Mouse (Mus musculus): ENCODE measurements around the gene Pck2. TPM values are rescaled to one million over a fixed set of nuclear protein-coding genes. Genes with fewer than 3 reads are reported as not detected.

The Pck2 gene
- polyA plus RNA-seq, 1 experiment from 2014 or later = 15.7 TPM

DNA sequence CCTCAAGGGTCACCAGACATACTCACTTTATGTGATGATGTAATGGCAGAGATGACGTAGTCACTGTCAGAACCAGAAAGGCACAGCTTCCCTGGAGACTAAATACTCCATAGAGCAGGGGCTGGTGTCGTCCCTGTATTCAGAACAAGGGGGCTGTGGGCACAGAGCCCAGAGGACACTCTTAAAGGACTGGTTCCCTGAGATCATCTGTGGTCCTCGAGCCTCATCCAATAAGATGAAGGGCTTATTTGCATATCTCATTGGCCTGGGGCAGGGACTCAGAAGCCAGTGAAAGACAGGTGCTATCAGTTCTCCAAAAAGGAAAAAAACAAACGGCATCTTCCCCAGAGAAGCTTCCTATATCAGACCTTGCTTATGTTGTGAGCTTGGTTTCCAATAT, 16.0 kb upstream of the Pck2 start:
- Histone ChIP-seq H3K36me3 (ENCODE audit: control insufficient read depth, insufficient read depth, low read length) (no peaks in the 10 kb centered on the region), H3K27ac (replicated peaks) (no peak overlapping the region), H3K4me1 (replicated peaks; ENCODE audit: control insufficient read depth, insufficient read depth) (no peaks in the 10 kb centered on the region), H3K9ac (ENCODE audit: low read length) (no peak overlapping the region), H3K9me3 (ENCODE audit: control insufficient read depth, low read length) (no peaks in the 10 kb centered on the region), H3K27me3 (ENCODE audit: control insufficient read depth, insufficient read depth, low read length) (no peaks in the 10 kb centered on the region), H3K4me2 (replicated peaks; ENCODE audit: low read depth) (no peak overlapping the region), H3K4me3 (ENCODE audit: low read depth, low read length) (no peak overlapping the region)
- 48% methylated on average over 4 of the region's 4 CpGs for WGBS
- DNase-seq (ENCODE audit: low spot score) (no peak), ATAC-seq (ENCODE audit: low FRiP score, low TSS enrichment) (no peak)
- no peak for TF ChIP-seq CTCF (IDR thresholded peaks at IDR 0.05; ENCODE audit: low read depth)

DNA sequence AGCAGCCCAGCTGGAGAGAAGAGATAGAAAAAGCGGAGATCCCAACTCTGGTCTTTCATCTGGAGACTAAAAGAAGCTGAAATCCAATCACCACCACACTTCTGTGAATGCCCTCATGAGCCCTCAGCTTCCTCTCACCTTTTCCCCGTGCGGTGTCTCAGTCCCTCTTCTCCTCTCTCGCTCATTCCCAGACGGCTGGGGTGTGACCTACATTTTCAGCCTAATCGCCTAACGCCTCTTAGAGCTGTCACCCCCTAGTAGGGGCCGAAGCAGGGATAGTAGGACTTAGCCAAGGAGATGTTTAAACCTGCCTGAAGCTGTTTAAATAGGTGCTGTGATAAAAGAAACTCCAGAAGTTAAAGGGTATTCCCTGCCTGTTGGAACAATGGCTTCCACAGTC, 15.3 kb upstream of the Pck2 start, which contains the start of gene Nrl:
Nrl (minus strand) TSS at position 197 of the 400 bp plus-strand sequence.
- WGBS = 17% methylated on average over 8 of the region's 8 CpGs
- no peak within 1 kb of the TSS for H3K27ac ChIP-seq (replicated peaks)

DNA sequence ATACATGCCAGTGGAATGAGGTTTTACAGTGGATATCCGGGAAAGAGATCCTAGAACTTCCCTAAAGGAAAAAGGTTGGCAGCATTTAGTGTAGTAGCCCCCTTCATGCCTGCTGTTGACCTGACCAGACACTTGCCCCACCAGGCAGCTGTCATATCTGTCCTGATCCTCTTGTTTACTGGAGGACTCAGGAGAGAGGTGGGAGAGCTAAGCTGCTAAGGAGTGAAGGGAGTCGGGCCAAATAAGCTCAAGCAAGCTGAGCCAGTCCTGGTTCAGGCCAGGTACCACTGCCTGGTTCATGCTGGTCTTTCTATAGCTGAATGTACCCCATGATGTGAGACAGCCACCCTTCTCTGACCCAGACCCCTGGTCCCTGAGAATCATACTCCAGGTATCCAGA, 13.4 kb upstream of the Pck2 start:
- H3K4me2 ChIP-seq (replicated peaks; ENCODE audit: low read depth) = no peak overlapping the region
- ATAC-seq (ENCODE audit: low FRiP score, low TSS enrichment) (no peak), DNase-seq (ENCODE audit: low spot score) (no peak)
- no peaks in the 10 kb centered on the region for H3K9me3 ChIP-seq (ENCODE audit: control insufficient read depth, low read length)
- no peaks in the 10 kb centered on the region for H3K36me3 ChIP-seq (ENCODE audit: control insufficient read depth, insufficient read depth, low read length)
- no peak overlapping the region for H3K9ac ChIP-seq (ENCODE audit: low read length)
- TF ChIP-seq CTCF (IDR thresholded peaks at IDR 0.05; ENCODE audit: low read depth) (no peak), EP300 (optimal IDR thresholded peaks at IDR 0.05) (no peak)
- H3K4me1 ChIP-seq (replicated peaks; ENCODE audit: control insufficient read depth, insufficient read depth) = no peaks in the 10 kb centered on the region
- no peaks in the 10 kb centered on the region for H3K27me3 ChIP-seq (ENCODE audit: control insufficient read depth, insufficient read depth, low read length)
- WGBS = 68% methylated on average over 2 of the region's 2 CpGs
- no peak overlapping the region for H3K27ac ChIP-seq (replicated peaks)
- H3K4me3 ChIP-seq (ENCODE audit: low read depth, low read length) = no peak overlapping the region

More for the DNA sequence above, 15.3 kb upstream of the Pck2 start, which contains the start of gene Nrl:
- Histone ChIP-seq H3K4me2 (replicated peaks; ENCODE audit: low read depth) (no peak within 1 kb of the TSS), H3K27me3 (ENCODE audit: control insufficient read depth, insufficient read depth, low read length) (no peaks in the 10 kb centered on the region), H3K9me3 (ENCODE audit: control insufficient read depth, low read length) (no peaks in the 10 kb centered on the region), H3K9ac (ENCODE audit: low read length) (no peak within 1 kb of the TSS), H3K4me3 (ENCODE audit: low read depth, low read length) (no peak within 1 kb of the TSS), H3K4me1 (replicated peaks; ENCODE audit: control insufficient read depth, insufficient read depth) (no peaks in the 10 kb centered on the region), H3K36me3 (ENCODE audit: control insufficient read depth, insufficient read depth, low read length) (no peaks in the 10 kb centered on the region)
- DNase-seq (ENCODE audit: low spot score) (no peak), ATAC-seq (ENCODE audit: low FRiP score, low TSS enrichment) (no peak)
- TF ChIP-seq EP300 (optimal IDR thresholded peaks at IDR 0.05) (no peak), CTCF (IDR thresholded peaks at IDR 0.05; ENCODE audit: low read depth) (no peak)

DNA sequence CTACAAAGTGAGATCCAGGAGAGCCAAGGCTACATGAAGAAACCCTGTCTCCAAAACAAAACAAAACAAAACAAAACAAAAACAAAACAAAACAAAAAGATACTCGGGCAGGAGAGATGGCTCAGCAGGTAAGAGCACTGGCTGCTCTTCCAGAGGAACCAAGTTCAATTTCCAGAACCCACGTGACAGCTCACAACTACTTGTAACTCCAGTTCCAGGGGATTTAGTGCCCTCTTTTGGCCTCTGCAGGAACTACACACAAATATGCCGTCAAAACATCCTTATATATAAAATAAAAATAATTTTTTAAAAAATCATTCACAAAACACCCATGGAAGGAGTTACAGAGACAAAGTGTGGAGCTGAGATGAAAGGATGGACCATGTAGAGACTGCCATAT, 12.1 kb upstream of the Pck2 start:
- Histone ChIP-seq H3K4me2 (replicated peaks; ENCODE audit: low read depth) (no peak overlapping the region), H3K9me3 (ENCODE audit: control insufficient read depth, low read length) (no peaks in the 10 kb centered on the region), H3K27me3 (ENCODE audit: control insufficient read depth, insufficient read depth, low read length) (no peaks in the 10 kb centered on the region), H3K9ac (ENCODE audit: low read length) (no peak overlapping the region), H3K36me3 (ENCODE audit: control insufficient read depth, insufficient read depth, low read length) (no peaks in the 10 kb centered on the region), H3K4me3 (ENCODE audit: low read depth, low read length) (no peak overlapping the region), H3K27ac (replicated peaks) (no peak overlapping the region), H3K4me1 (replicated peaks; ENCODE audit: control insufficient read depth, insufficient read depth) (no peaks in the 10 kb centered on the region)
- DNase-seq (ENCODE audit: low spot score) = peak; percentile 38
- ATAC-seq (ENCODE audit: low FRiP score, low TSS enrichment) = no peak
- peak; percentile 70 for TF ChIP-seq CTCF (IDR thresholded peaks at IDR 0.05; ENCODE audit: low read depth)
- TF ChIP-seq EP300 (optimal IDR thresholded peaks at IDR 0.05) = no peak
- WGBS = 22% methylated on average over 3 of the region's 3 CpGs

DNA sequence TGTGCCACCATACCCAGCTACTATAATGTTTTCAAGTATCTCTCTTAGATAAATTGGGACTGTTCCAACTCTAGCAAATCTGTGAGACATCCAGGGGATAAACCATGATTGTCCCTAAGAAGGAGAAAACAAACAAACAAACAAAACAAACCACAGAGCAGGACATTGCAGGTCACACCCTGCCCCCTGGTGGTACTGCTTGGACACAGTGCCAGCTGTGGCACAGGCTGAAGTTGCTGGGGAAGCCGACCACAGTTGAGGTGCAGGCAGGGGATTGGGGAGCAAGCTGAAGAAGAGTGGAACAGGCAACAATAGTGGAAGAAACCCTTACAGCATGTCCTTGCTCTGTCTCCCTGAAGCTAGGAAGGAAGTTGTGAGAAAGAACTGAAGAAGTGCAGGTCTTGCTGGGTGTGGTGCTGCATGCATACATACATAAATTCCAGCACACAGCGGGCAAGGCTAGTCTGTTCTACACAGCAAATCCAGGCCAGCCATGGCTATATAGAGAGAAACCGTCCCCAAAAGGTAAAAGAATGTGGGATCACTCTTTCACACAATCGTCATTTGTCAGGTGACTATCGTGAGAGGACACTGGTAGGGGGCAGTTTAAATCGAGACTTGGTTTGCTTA, 3.8 kb upstream of the Pck2 start:
- no peak for ATAC-seq (ENCODE audit: low FRiP score, low TSS enrichment)
- Histone ChIP-seq H3K27me3 (ENCODE audit: control insufficient read depth, insufficient read depth, low read length) (no peaks in the 10 kb centered on the region), H3K4me1 (replicated peaks; ENCODE audit: control insufficient read depth, insufficient read depth) (peaks cover 2% of the 10 kb centered on the region; the same call in 1 of the 2 replicates), H3K9ac (ENCODE audit: low read length) (no peak overlapping the region), H3K27ac (replicated peaks) (no peak overlapping the region), H3K9me3 (ENCODE audit: control insufficient read depth, low read length) (no peaks in the 10 kb centered on the region), H3K4me3 (ENCODE audit: low read depth, low read length) (no peak overlapping the region), H3K4me2 (replicated peaks; ENCODE audit: low read depth) (no peak overlapping the region), H3K36me3 (ENCODE audit: control insufficient read depth, insufficient read depth, low read length) (no peaks in the 10 kb centered on the region)
- DNase-seq (ENCODE audit: low spot score) = peak; percentile 58
- TF ChIP-seq CTCF (IDR thresholded peaks at IDR 0.05; ENCODE audit: low read depth) (peak; percentile 83), EP300 (optimal IDR thresholded peaks at IDR 0.05) (no peak)
- WGBS = 43% methylated on average over 6 of the region's 6 CpGs

DNA sequence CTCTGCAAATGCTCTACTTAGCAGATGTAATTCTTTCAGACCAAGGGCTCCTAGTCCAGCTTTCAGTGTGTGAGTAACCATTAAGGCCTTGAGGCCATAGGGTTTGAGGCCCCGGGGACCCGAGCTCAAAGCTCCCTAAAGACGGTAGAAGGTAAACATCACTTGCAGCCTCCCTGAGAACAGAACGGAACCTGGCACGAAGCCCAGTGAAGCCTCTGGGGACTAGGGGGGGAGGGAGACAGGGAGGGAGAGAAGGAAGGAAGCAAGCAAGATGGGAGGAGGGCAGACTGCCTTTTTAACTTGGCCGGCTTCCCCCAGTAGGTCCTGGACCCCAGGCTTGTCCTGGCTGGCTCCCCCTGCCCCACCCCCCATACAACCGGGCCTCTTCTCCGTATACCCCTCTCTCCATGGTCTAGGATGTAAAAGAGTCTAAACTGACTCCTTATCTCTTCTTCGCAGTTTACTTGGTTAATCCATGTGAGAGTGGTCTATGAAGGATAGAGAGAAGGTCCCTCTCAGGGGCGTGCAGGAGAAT, 788 bp downstream of the Pck2 start:
- 2% methylated on average over 10 of the region's 10 CpGs for WGBS

More for the DNA sequence above, 788 bp downstream of the Pck2 start:
- peaks cover 2% of the 10 kb centered on the region; the same call in 1 of the 2 replicates for H3K4me1 ChIP-seq (replicated peaks; ENCODE audit: control insufficient read depth, insufficient read depth)
- ATAC-seq (ENCODE audit: low FRiP score, low TSS enrichment) (peak; percentile 59), DNase-seq (ENCODE audit: low spot score) (peak; percentile 84)
- peak overlapping the region; percentile 92 for H3K27ac ChIP-seq (replicated peaks)
- H3K9me3 ChIP-seq (ENCODE audit: control insufficient read depth, low read length) = no peaks in the 10 kb centered on the region
- peaks cover 20% of the 10 kb centered on the region for H3K36me3 ChIP-seq (ENCODE audit: control insufficient read depth, insufficient read depth, low read length)
- no peaks in the 10 kb centered on the region for H3K27me3 ChIP-seq (ENCODE audit: control insufficient read depth, insufficient read depth, low read length)
- no peak for TF ChIP-seq EP300 (optimal IDR thresholded peaks at IDR 0.05)
- no peak for TF ChIP-seq CTCF (IDR thresholded peaks at IDR 0.05; ENCODE audit: low read depth)
- peak overlapping the region; percentile 87 for H3K4me2 ChIP-seq (replicated peaks; ENCODE audit: low read depth)
- H3K4me3 ChIP-seq (ENCODE audit: low read depth, low read length) = peak overlapping the region; percentile 64
- peak overlapping the region; percentile 72 for H3K9ac ChIP-seq (ENCODE audit: low read length)
